Comparison of ENCODE assay signal across 18 mouse cellular contexts in the genomic region with DNA sequence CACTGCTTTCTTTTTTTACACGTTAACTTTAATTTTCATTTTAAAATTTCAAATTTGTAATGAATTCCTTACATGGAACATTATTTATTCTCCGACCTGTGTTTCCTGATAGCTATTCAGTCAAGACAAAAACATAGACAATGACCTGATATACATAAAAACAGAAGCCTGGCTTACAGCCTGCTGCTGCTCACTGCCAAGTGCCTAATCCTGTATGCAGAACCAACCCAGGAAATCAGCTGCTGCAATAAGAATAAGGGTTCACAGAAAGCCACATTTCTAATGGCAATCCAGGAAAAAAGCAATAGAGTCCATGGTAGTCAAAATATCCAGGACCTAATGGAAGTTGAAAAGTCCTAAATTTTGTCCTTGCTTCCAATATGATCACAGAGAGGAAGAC.
DNase-seq lines count a peak whose midpoint lies in the region; ATAC-seq and TF ChIP-seq lines count a peak whose summit lies in the region.
"Had no signal": no experiment of that assay in that cellular context is flagged by ENCODE, and none has a peak within 500 bp of the region (broad histone marks: within the 10 kb centered on the region; RNA-seq: fewer than 3 reads in every experiment).

No protein-coding gene starts in this region.

- H3K27me3 ChIP-seq in forebrain, postnatal 0 days (ENCODE audit: insufficient read depth, low read length): no peaks in the 10 kb centered on the region
- H3K27me3 ChIP-seq in forebrain, embryonic 10.5 days (ENCODE audit: poor library complexity, severe bottlenecking): no peaks in the 10 kb centered on the region
- H3K27me3 ChIP-seq in midbrain, embryonic 12.5 days: no peaks in the 10 kb centered on the region
- H3K27me3 ChIP-seq in midbrain, embryonic 10.5 days (ENCODE audit: low read depth, poor library complexity, severe bottlenecking): no peaks in the 10 kb centered on the region
- H3K27me3 ChIP-seq: heart, embryonic 15.5 days; hindbrain, embryonic 13.5 days had no signal

- ATAC-seq in cerebellum, adult (ENCODE audit: insufficient number of reproducible peaks, low FRiP score, low TSS enrichment): no peak
- ATAC-seq in forebrain, postnatal 0 days: no peak
- 0 out of 2 replicates have a peak, but pooled peaks have one; percentile 56 for ATAC-seq in midbrain, embryonic 12.5 days (ENCODE audit: low FRiP score, low read depth)
- ATAC-seq: intestine, embryonic 16.5 days had no signal

- no peak overlapping the region for H3K9ac ChIP-seq in forebrain, postnatal 0 days
- no peak overlapping the region for H3K9ac ChIP-seq in midbrain, embryonic 12.5 days (replicated peaks)
- H3K9ac ChIP-seq: heart, embryonic 15.5 days; hindbrain, embryonic 13.5 days had no signal

- H3K36me3 ChIP-seq in forebrain, postnatal 0 days (ENCODE audit: insufficient read depth): no peaks in the 10 kb centered on the region
- H3K36me3 ChIP-seq in forebrain, embryonic 10.5 days (replicated peaks): no peaks in the 10 kb centered on the region
- no peaks in the 10 kb centered on the region for H3K36me3 ChIP-seq in midbrain, embryonic 12.5 days
- H3K36me3 ChIP-seq in midbrain, embryonic 10.5 days: no peaks in the 10 kb centered on the region
- H3K36me3 ChIP-seq: embryonic facial prominence, embryonic 10.5 days; heart, embryonic 15.5 days; hindbrain, embryonic 13.5 days had no signal

- DNase-seq in cerebellum, postnatal 14 days: peak; percentile 7 to 35
- peak; percentile 24 for DNase-seq in forebrain, postnatal 0 days
- no peak for DNase-seq in forebrain, embryonic 10.5 days (ENCODE audit: extremely low spot score, low spot score)
- no peak for DNase-seq in midbrain, embryonic 10.5 days (ENCODE audit: low spot score)
- DNase-seq in right cerebral cortex, postnatal 4 days: peak; percentile 6
- no peak for DNase-seq in right cerebral cortex, postnatal 25 days
- DNase-seq: adrenal gland, postnatal 10 days; cerebellum, adult 18-20 months; gastrocnemius, postnatal 14 days; heart, adult 2 months; heart, postnatal 14 days had no signal

- 16% methylated on average over 2 of the region's 2 CpGs for WGBS in forebrain, postnatal 0 days
- 77% methylated on average over 2 of the region's 2 CpGs for WGBS in forebrain, embryonic 10.5 days
- 46% methylated on average over 2 of the region's 2 CpGs for WGBS in midbrain, embryonic 12.5 days
- WGBS in midbrain, embryonic 10.5 days: 59% methylated on average over 2 of the region's 2 CpGs

- TF ChIP-seq CTCF in forebrain, postnatal 0 days (IDR thresholded peaks at IDR 0.05; ENCODE audit: low read depth): no peak

- no peak overlapping the region for H3K4me3 ChIP-seq in forebrain, postnatal 0 days (ENCODE audit: low read depth, low read length)
- H3K4me3 ChIP-seq in forebrain, embryonic 10.5 days: no peak overlapping the region
- H3K4me3 ChIP-seq in midbrain, embryonic 12.5 days: no peak overlapping the region
- no peak overlapping the region for H3K4me3 ChIP-seq in midbrain, embryonic 10.5 days
- H3K4me3 ChIP-seq: embryonic facial prominence, embryonic 10.5 days; heart, adult 2 months; heart, embryonic 15.5 days; hindbrain, embryonic 13.5 days had no signal

- H3K27ac ChIP-seq in forebrain, postnatal 0 days (ENCODE audit: low read depth, low read length): no peak overlapping the region
- H3K27ac ChIP-seq in forebrain, embryonic 10.5 days: no peak overlapping the region
- no peak overlapping the region for H3K27ac ChIP-seq in midbrain, embryonic 12.5 days (replicated peaks)
- H3K27ac ChIP-seq in midbrain, embryonic 10.5 days (replicated peaks): no peak overlapping the region
- H3K27ac ChIP-seq: embryonic facial prominence, embryonic 10.5 days; heart, adult 2 months; heart, embryonic 15.5 days; hindbrain, embryonic 13.5 days had no signal

- no peaks in the 10 kb centered on the region for H3K9me3 ChIP-seq in forebrain, postnatal 0 days (ENCODE audit: low read length)
- no peaks in the 10 kb centered on the region for H3K9me3 ChIP-seq in forebrain, embryonic 10.5 days
- H3K9me3 ChIP-seq in midbrain, embryonic 12.5 days: no peaks in the 10 kb centered on the region
- H3K9me3 ChIP-seq in midbrain, embryonic 10.5 days (replicated peaks): no peaks in the 10 kb centered on the region
- H3K9me3 ChIP-seq: embryonic facial prominence, embryonic 10.5 days; heart, embryonic 15.5 days; hindbrain, embryonic 13.5 days had no signal

- no peaks in the 10 kb centered on the region for H3K4me1 ChIP-seq in forebrain, postnatal 0 days (ENCODE audit: insufficient read depth)
- no peaks in the 10 kb centered on the region for H3K4me1 ChIP-seq in forebrain, embryonic 10.5 days
- H3K4me1 ChIP-seq in midbrain, embryonic 12.5 days: no peaks in the 10 kb centered on the region
- no peaks in the 10 kb centered on the region; the same call in 1 of the 2 replicates for H3K4me1 ChIP-seq in midbrain, embryonic 10.5 days
- H3K4me1 ChIP-seq: embryonic facial prominence, embryonic 10.5 days; heart, embryonic 15.5 days; hindbrain, embryonic 13.5 days had no signal

- no peak overlapping the region for H3K4me2 ChIP-seq in forebrain, postnatal 0 days (ENCODE audit: low read depth)
- H3K4me2 ChIP-seq in midbrain, embryonic 12.5 days (replicated peaks): no peak overlapping the region
- H3K4me2 ChIP-seq: heart, embryonic 11.5 days; heart, embryonic 15.5 days; hindbrain, embryonic 13.5 days had no signal

Comparison
In these comparisons a context has a peak if more than half of its experiments do, and no peak if none do; other contexts are left out.
1. DNase-seq: peak in cerebellum, postnatal 14 days (2 of 2), forebrain, postnatal 0 days (single experiment) and right cerebral cortex, postnatal 4 days (single experiment); none in forebrain, embryonic 10.5 days (single experiment), midbrain, embryonic 10.5 days (single experiment) and right cerebral cortex, postnatal 25 days (single experiment).